Mouse (Mus musculus) hindbrain, embryonic 13.5 days (tissue): ENCODE results near the gene Egfl8. TPM values are rescaled to one million over a fixed set of nuclear protein-coding genes. Genes with fewer than 3 reads are reported as not detected.

ENCODE experiments used
- ATAC-seq: fragments of 200-750 bp; cut with Nextera tagmentation; 2 replicates; pipeline ENCODE4 v1.8.0; 2017; ENCODE audit warnings: moderate TSS enrichment; ENCODE audit not compliant: low FRiP score
- H3K27ac ChIP-seq: fragments of 300-500 bp; sonication (generic); 2 replicates; pipeline ENCODE4 v1.5.1; 2015; ENCODE audit warnings: inconsistent platforms, mild to moderate bottlenecking, moderate library complexity
- H3K27me3 ChIP-seq: fragments of 300-500 bp; sonication (generic); 2 replicates; pipeline ENCODE4 v1.6.1; 2015; ENCODE audit warnings: mild to moderate bottlenecking, inconsistent platforms
- H3K36me3 ChIP-seq: fragments of 300-500 bp; sonication (generic); 2 replicates; pipeline ENCODE4 v1.6.1; 2015; ENCODE audit warnings: mild to moderate bottlenecking, inconsistent platforms
- H3K4me1 ChIP-seq: fragments of 300-500 bp; sonication (generic); replicated peaks from 2 replicates; pipeline ENCODE4 v1.6.1; 2015; ENCODE audit warnings: inconsistent platforms
- H3K4me2 ChIP-seq: fragments of 300-500 bp; sonication (generic); 2 replicates; pipeline ENCODE4 v1.6.1; 2015; ENCODE audit warnings: inconsistent platforms, mild to moderate bottlenecking, moderate library complexity
- H3K4me3 ChIP-seq: fragments of 300-500 bp; sonication (generic); 2 replicates; pipeline ENCODE4 v1.5.1; 2015; ENCODE audit warnings: mild to moderate bottlenecking, inconsistent platforms
- H3K9ac ChIP-seq: fragments of 300-500 bp; sonication (generic); 2 replicates; pipeline ENCODE4 v1.6.1; 2015; ENCODE audit warnings: mild to moderate bottlenecking, inconsistent platforms
- H3K9me3 ChIP-seq: fragments of 300-500 bp; sonication (generic); 2 replicates; pipeline ENCODE4 v1.6.1; 2016; ENCODE audit warnings: inconsistent platforms
- WGBS: fragments of 180-500 bp; shearing (Covaris S2); methylation state at CpG from one replicate; pipeline ENCODE4 v1.1.7; 2015; 5-methylcytosine and 5-hydroxymethylcytosine counted together
- polyA plus RNA-seq: library from polyadenylated mRNA; unstranded; fragments of >200 nt; fragmentation: Nextera tagmentation; extraction: Ambion mirVana; gene quantifications from 2 replicates; pipeline ENCODE4 v1.2.1, GENCODE M21; 2015

The Egfl8 gene
- polyA plus RNA-seq, 1 experiment from 2014 or later: 12.9 TPM

- WGBS: 34% methylated on average over 8 of the region's 8 CpGs
Measured at GRCm38 (mm10) chr17:34656666-34657065, 40.9 kb upstream of the Egfl8 start.

GRCm38 (mm10) chr17:34655581-34655991 is 39.8 kb upstream of the Egfl8 start:
- H3K36me3 ChIP-seq: peaks cover 49% of the 10 kb centered on the region
- H3K4me3 ChIP-seq: no peak overlapping the region
- H3K4me1 ChIP-seq: peaks cover 13% of the 10 kb centered on the region; the same call in 1 of the 2 replicates
- H3K9ac ChIP-seq: no peak overlapping the region
- peaks cover 16% of the 10 kb centered on the region for H3K27me3 ChIP-seq
- H3K4me2 ChIP-seq: no peak overlapping the region
- no peaks in the 10 kb centered on the region for H3K9me3 ChIP-seq
- 0 out of 2 replicates have a peak overlapping the region, but pooled peaks have one; percentile 23 for H3K27ac ChIP-seq
- WGBS: 66% methylated on average over 4 of the region's 4 CpGs
- peak; percentile 37 for ATAC-seq

More at GRCm38 (mm10) chr17:34656666-34657065, 40.9 kb upstream of the Egfl8 start:
- ATAC-seq: no peak
- Histone ChIP-seq H3K4me1 (peaks cover 24% of the 10 kb centered on the region; the same call in 1 of the 2 replicates), H3K9ac (no peak overlapping the region), H3K36me3 (peaks cover 38% of the 10 kb centered on the region), H3K27ac (no peak overlapping the region), H3K4me2 (no peak overlapping the region), H3K27me3 (peaks cover 27% of the 10 kb centered on the region), H3K9me3 (no peaks in the 10 kb centered on the region), H3K4me3 (no peak overlapping the region)

- Histone ChIP-seq H3K4me1 (peaks cover 12% of the 10 kb centered on the region; the same call in 1 of the 2 replicates), H3K27me3 (peaks cover 12% of the 10 kb centered on the region), H3K4me3 (no peak overlapping the region), H3K9me3 (no peaks in the 10 kb centered on the region), H3K36me3 (peaks cover 53% of the 10 kb centered on the region), H3K9ac (no peak overlapping the region), H3K27ac (no peak overlapping the region), H3K4me2 (no peak overlapping the region)
- 0 out of 2 replicates have a peak, but pooled peaks have one; percentile 4 for ATAC-seq
- 81% methylated on average over 7 of the region's 7 CpGs for WGBS
Measured at GRCm38 (mm10) chr17:34655160-34655559, 39.4 kb upstream of the Egfl8 start.

- Histone ChIP-seq H3K4me1 (peaks cover 12% of the 10 kb centered on the region; the same call in 1 of the 2 replicates), H3K9ac (no peak overlapping the region), H3K36me3 (peaks cover 61% of the 10 kb centered on the region), H3K4me2 (no peak overlapping the region), H3K4me3 (no peak overlapping the region), H3K27ac (no peak overlapping the region), H3K27me3 (peaks cover 5% of the 10 kb centered on the region), H3K9me3 (no peaks in the 10 kb centered on the region)
- WGBS: 95% methylated on average over 13 of the region's 13 CpGs
- no peak for ATAC-seq
Measured at GRCm38 (mm10) chr17:34654392-34654791, 38.6 kb upstream of the Egfl8 start.

GRCm38 (mm10) chr17:34653746-34654285 is 38.0 kb upstream of the Egfl8 start:
- Histone ChIP-seq H3K4me3 (no peak overlapping the region), H3K27me3 (no peaks in the 10 kb centered on the region; the same call in 1 of the 2 replicates), H3K9me3 (no peaks in the 10 kb centered on the region), H3K4me2 (no peak overlapping the region), H3K36me3 (peaks cover 67% of the 10 kb centered on the region), H3K27ac (no peak overlapping the region), H3K9ac (no peak overlapping the region), H3K4me1 (peaks cover 15% of the 10 kb centered on the region)
- whole genome bisulfite sequencing: 67% methylated on average over 9 of the region's 9 CpGs
- no peak for ATAC-seq

- H3K27me3 ChIP-seq: no peaks in the 10 kb centered on the region; the same call in 1 of the 2 replicates
- H3K9ac ChIP-seq: no peak overlapping the region
- no peak overlapping the region for H3K27ac ChIP-seq
- H3K36me3 ChIP-seq: peaks cover 72% of the 10 kb centered on the region
- H3K4me2 ChIP-seq: no peak overlapping the region
- no peak overlapping the region for H3K4me3 ChIP-seq
- no peaks in the 10 kb centered on the region for H3K9me3 ChIP-seq
- 95% methylated on average over 8 of the region's 8 CpGs for WGBS
- peaks cover 23% of the 10 kb centered on the region for H3K4me1 ChIP-seq
- ATAC-seq: no peak
Measured at GRCm38 (mm10) chr17:34652985-34653384, 37.2 kb upstream of the Egfl8 start.

- peaks cover 28% of the 10 kb centered on the region for H3K4me1 ChIP-seq
- H3K4me3 ChIP-seq: no peak overlapping the region
- ATAC-seq: no peak
- WGBS: 90% methylated on average over 10 of the region's 10 CpGs
- no peak overlapping the region for H3K9ac ChIP-seq
- H3K36me3 ChIP-seq: peaks cover 72% of the 10 kb centered on the region
- no peaks in the 10 kb centered on the region for H3K27me3 ChIP-seq
- no peaks in the 10 kb centered on the region for H3K9me3 ChIP-seq
- no peak overlapping the region for H3K27ac ChIP-seq
- no peak overlapping the region for H3K4me2 ChIP-seq
Measured at GRCm38 (mm10) chr17:34652546-34652945, 36.8 kb upstream of the Egfl8 start.

GRCm38 (mm10) chr17:34651507-34652221 is 35.9 kb upstream of the Egfl8 start:
- Histone ChIP-seq H3K9ac (no peak overlapping the region), H3K4me2 (no peak overlapping the region), H3K9me3 (no peaks in the 10 kb centered on the region), H3K4me1 (peaks cover 30% of the 10 kb centered on the region), H3K36me3 (peaks cover 72% of the 10 kb centered on the region), H3K27ac (no peak overlapping the region), H3K27me3 (no peaks in the 10 kb centered on the region), H3K4me3 (no peak overlapping the region)
- ATAC-seq: no peak
- WGBS: 49% methylated on average over 19 of the region's 19 CpGs

GRCm38 (mm10) chr17:34650781-34651180 is 35.0 kb upstream of the Egfl8 start:
- Histone ChIP-seq H3K9me3 (no peaks in the 10 kb centered on the region), H3K27me3 (no peaks in the 10 kb centered on the region), H3K4me1 (peaks cover 30% of the 10 kb centered on the region), H3K4me3 (no peak overlapping the region), H3K9ac (0 out of 2 replicates have a peak overlapping the region, but pooled peaks have one; percentile 29), H3K27ac (no peak overlapping the region), H3K36me3 (peaks cover 72% of the 10 kb centered on the region), H3K4me2 (no peak overlapping the region)
- ATAC-seq: no peak
- WGBS: 92% methylated on average over 14 of the region's 14 CpGs

GRCm38 (mm10) chr17:34649106-34649864 is 33.5 kb upstream of the Egfl8 start:
- no peak overlapping the region for H3K4me2 ChIP-seq
- H3K36me3 ChIP-seq: peaks cover 60% of the 10 kb centered on the region
- no peaks in the 10 kb centered on the region for H3K27me3 ChIP-seq
- no peaks in the 10 kb centered on the region for H3K9me3 ChIP-seq
- WGBS: 90% methylated on average over 18 of the region's 18 CpGs
- H3K4me3 ChIP-seq: no peak overlapping the region
- no peak overlapping the region for H3K9ac ChIP-seq
- peaks cover 35% of the 10 kb centered on the region for H3K4me1 ChIP-seq
- no peak overlapping the region for H3K27ac ChIP-seq
- no peak for ATAC-seq

- H3K27ac ChIP-seq: no peak overlapping the region
- WGBS: 85% methylated on average over 16 of the region's 16 CpGs
- no peaks in the 10 kb centered on the region for H3K27me3 ChIP-seq
- ATAC-seq: no peak
- peak overlapping the region; percentile 97 for H3K4me3 ChIP-seq
- no peaks in the 10 kb centered on the region for H3K9me3 ChIP-seq
- peak overlapping the region; percentile 97 for H3K9ac ChIP-seq
- H3K4me2 ChIP-seq: peak overlapping the region; percentile 85
- peaks cover 35% of the 10 kb centered on the region for H3K4me1 ChIP-seq
- H3K36me3 ChIP-seq: peaks cover 50% of the 10 kb centered on the region
Measured at GRCm38 (mm10) chr17:34648141-34648890, 32.5 kb upstream of the Egfl8 start.
